Mouse (Mus musculus): Measurements from ENCODE around the gene Sgcg. TPM values are rescaled to one million over a fixed set of nuclear protein-coding genes. Genes with fewer than 3 reads are reported as not detected.

Sgcg gene
- 2.6 and 3.1 TPM in 2 replicates for polyA plus RNA-seq (2015; fragmentation: Nextera tagmentation; extraction: Ambion mirVana)

DNA sequence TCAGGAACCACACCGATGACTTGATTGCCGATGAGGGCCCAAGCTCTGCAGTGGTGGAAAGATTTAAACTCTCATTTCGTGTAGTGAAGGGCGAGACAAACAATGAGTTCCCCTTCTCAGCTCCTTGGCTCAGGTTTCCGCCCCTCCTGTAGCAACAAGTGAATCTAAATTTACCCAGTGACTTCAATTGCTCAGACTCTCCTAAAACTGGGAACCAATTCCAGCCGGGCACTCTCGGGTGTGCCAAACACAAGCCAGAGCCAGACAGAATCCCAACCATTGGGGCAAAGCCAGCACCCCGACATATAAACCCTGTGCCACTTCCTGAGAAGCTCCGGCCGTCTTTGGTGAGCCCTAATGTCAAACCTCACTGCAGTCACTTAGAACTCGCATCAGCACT lies at the start of gene Sgcg:
Gene Sgcg (minus strand): TSS at position 139 of the 400 bp plus-strand sequence.

Other genes starting within 250 kb of the Sgcg start
- 11.6 and 15.5 TPM in 2 replicates for gene Tnfrsf19, start 212.0 kb downstream of the Sgcg start, polyA plus RNA-seq (2015; fragmentation: Nextera tagmentation; extraction: Ambion mirVana)
- 2.5 and 3.0 TPM in 2 replicates for gene Sacs, start 120.0 kb downstream of the Sgcg start, polyA plus RNA-seq (2015; fragmentation: Nextera tagmentation; extraction: Ambion mirVana)
- 1.7 and 2.5 TPM in 2 replicates for gene Arl11, start 51.3 kb upstream of the Sgcg start, polyA plus RNA-seq (2015; fragmentation: Nextera tagmentation; extraction: Ambion mirVana)
- gene Ebpl, start 101.9 kb upstream of the Sgcg start, polyA plus RNA-seq (2015; fragmentation: Nextera tagmentation; extraction: Ambion mirVana), result 10.8 and 11.3 TPM in 2 replicates
- 24.5 and 31.6 TPM in 2 replicates for gene Kpna3, start 181.4 kb upstream of the Sgcg start, polyA plus RNA-seq (2015; fragmentation: Nextera tagmentation; extraction: Ambion mirVana)